17 mouse cellular contexts compared by ENCODE assay signal in genomic region chr2:158659346-158659745, GRCm38 (mm10). TPM values are rescaled to one million over a fixed set of nuclear protein-coding genes. Genes with fewer than 3 reads are reported as not detected.
A peak's percentile ranks its signal among the peaks of the same experiment; 100 is the strongest.
DNase-seq lines count a peak whose midpoint lies in the region; ATAC-seq and TF ChIP-seq lines count a peak whose summit lies in the region.
"Had no signal": no experiment of that assay in that cellular context is flagged by ENCODE, and none has a peak within 500 bp of the region (broad histone marks: within the 10 kb centered on the region; RNA-seq: fewer than 3 reads in every experiment).

No protein-coding gene starts in this region.

- no peak for ATAC-seq in heart, embryonic 11.5 days (replicated peaks; ENCODE audit: insufficient number of reproducible peaks, low FRiP score, low TSS enrichment)
- no peak for ATAC-seq in kidney, postnatal 0 days (replicated peaks; ENCODE audit: low FRiP score, low read depth)
- ATAC-seq in granulocyte monocyte progenitor cell, adult 5-6 weeks (replicated peaks; ENCODE audit: poor library complexity, severe bottlenecking), result peak; percentile 23; the same call in 1 of the 2 replicates
- ATAC-seq in limb, embryonic 12.5 days (ENCODE audit: insufficient number of reproducible peaks, insufficient read depth, low FRiP score, low TSS enrichment, low read depth), result no peak

- no peaks in the 10 kb centered on the region for H3K27me3 ChIP-seq in heart, embryonic 11.5 days (ENCODE audit: control insufficient read depth, insufficient read depth, low read length)
- H3K27me3 ChIP-seq in kidney, postnatal 0 days (ENCODE audit: insufficient read depth, low read length), result no peaks in the 10 kb centered on the region
- no peaks in the 10 kb centered on the region; the same call in 1 of the 2 replicates for H3K27me3 ChIP-seq in limb, embryonic 12.5 days
- H3K27me3 ChIP-seq: hindbrain, embryonic 15.5 days; limb, embryonic 13.5 days had no signal

- DNase-seq in heart, postnatal 10 days, result no peak
- no peak for DNase-seq in kidney, postnatal 0 days (ENCODE audit: low spot score)
- DNase-seq in kidney, adult 18-20 months, result no peak
- DNase-seq in urinary bladder, postnatal 25 days (ENCODE audit: low spot score), result no peak
- DNase-seq: cerebellum, postnatal 14 days; gastrocnemius, postnatal 14 days; thymus, postnatal 14 days had no signal

- 67% methylated on average over 3 of the region's 3 CpGs for WGBS in heart, embryonic 11.5 days (ENCODE audit: insufficient replicate concordance)
- WGBS in kidney, postnatal 0 days, result 68% methylated on average over 3 of the region's 3 CpGs
- WGBS in limb, embryonic 12.5 days, result 71% methylated on average over 3 of the region's 3 CpGs

- intact Hi-C loops in heart, postnatal 10 days (cut with DNase I), result loop anchor here (10.0 kb wide), 1 partner anchor 205 kb away; no protein-coding TSS in a partner anchor

- H3K27ac ChIP-seq in heart, embryonic 11.5 days (ENCODE audit: low read depth, low read length), result 0 out of 2 replicates have a peak overlapping the region, but pooled peaks have one; percentile 17
- peak overlapping the region; percentile 65 for H3K27ac ChIP-seq in kidney, postnatal 0 days
- 0 out of 2 replicates have a peak overlapping the region, but pooled peaks have one; percentile 60 for H3K27ac ChIP-seq in limb, embryonic 12.5 days
- H3K27ac ChIP-seq: hindbrain, embryonic 15.5 days; left cerebral cortex, adult 2 months; limb, embryonic 13.5 days had no signal

- no peaks in the 10 kb centered on the region for H3K9me3 ChIP-seq in heart, embryonic 11.5 days (replicated peaks; ENCODE audit: control insufficient read depth, low read length)
- no peaks in the 10 kb centered on the region for H3K9me3 ChIP-seq in kidney, postnatal 0 days (replicated peaks; ENCODE audit: low read length)
- H3K9me3 ChIP-seq in limb, embryonic 12.5 days, result no peaks in the 10 kb centered on the region
- H3K9me3 ChIP-seq: G1E; hindbrain, embryonic 15.5 days; limb, embryonic 13.5 days had no signal

- H3K4me2 ChIP-seq in heart, embryonic 11.5 days, result no peak overlapping the region
- H3K4me2 ChIP-seq in kidney, postnatal 0 days (ENCODE audit: low read length), result no peak overlapping the region
- H3K4me2 ChIP-seq in limb, embryonic 12.5 days, result no peak overlapping the region
- H3K4me2 ChIP-seq: hindbrain, embryonic 15.5 days; limb, embryonic 13.5 days had no signal

- TF ChIP-seq CTCF in kidney, postnatal 0 days (IDR thresholded peaks at IDR 0.05; ENCODE audit: low read depth), result no peak

- no peak overlapping the region for H3K9ac ChIP-seq in heart, embryonic 11.5 days (ENCODE audit: low read depth, low read length)
- no peak overlapping the region for H3K9ac ChIP-seq in kidney, postnatal 0 days (ENCODE audit: low read depth, low read length)
- H3K9ac ChIP-seq in limb, embryonic 12.5 days (replicated peaks), result no peak overlapping the region
- H3K9ac ChIP-seq: hindbrain, embryonic 15.5 days; limb, embryonic 13.5 days; liver, postnatal 0 days had no signal

- H3K4me1 ChIP-seq in heart, embryonic 11.5 days (ENCODE audit: control insufficient read depth, insufficient read depth, low read length), result no peaks in the 10 kb centered on the region
- H3K4me1 ChIP-seq in kidney, postnatal 0 days (replicated peaks; ENCODE audit: insufficient read depth, low read length), result 0 out of 2 replicates have a peak, but pooled peaks cover 4% of the 10 kb centered on the region
- peaks cover 10% of the 10 kb centered on the region for H3K4me1 ChIP-seq in limb, embryonic 12.5 days (replicated peaks)
- H3K4me1 ChIP-seq: hindbrain, embryonic 15.5 days had no signal

- no peaks in the 10 kb centered on the region for H3K36me3 ChIP-seq in heart, embryonic 11.5 days (ENCODE audit: control insufficient read depth, insufficient read depth, low read length)
- no peaks in the 10 kb centered on the region for H3K36me3 ChIP-seq in kidney, postnatal 0 days (ENCODE audit: insufficient read depth, low read length)
- H3K36me3 ChIP-seq in limb, embryonic 12.5 days, result no peaks in the 10 kb centered on the region
- H3K36me3 ChIP-seq: G1E; hindbrain, embryonic 15.5 days; limb, embryonic 13.5 days had no signal

- no peak overlapping the region for H3K4me3 ChIP-seq in heart, embryonic 11.5 days (ENCODE audit: low read depth, low read length)
- H3K4me3 ChIP-seq in kidney, postnatal 0 days (replicated peaks; ENCODE audit: low read depth, low read length), result no peak overlapping the region
- H3K4me3 ChIP-seq in limb, embryonic 12.5 days (replicated peaks), result no peak overlapping the region
- H3K4me3 ChIP-seq: hindbrain, embryonic 15.5 days; left cerebral cortex, adult 2 months; limb, embryonic 13.5 days had no signal

RNA-seq across cellular contexts. Expression of gene Ppp1r16b, which starts 5.9 kb away (rescaled TPM):
- polyA plus RNA-seq in heart, embryonic 11.5 days (2014; fragmentation: Nextera tagmentation; extraction: Ambion mirVana), result 4.5 TPM in 2 replicates
- total RNA-seq in heart, postnatal 10 days (2021), result 10 to 100 TPM; 18.3 to 22.1 TPM
- 10.1 TPM in 2 replicates for polyA plus RNA-seq in kidney, postnatal 0 days (2015; fragmentation: Nextera tagmentation; extraction: Ambion mirVana)
- total RNA-seq in granulocyte monocyte progenitor cell, adult 5-6 weeks (2014; fragmentation: Nextera tagmentation), result 0.21 TPM in 1 of 2 replicates, not detected in the other
- 0.31 TPM in 1 of 2 replicates, not detected in the other for total RNA-seq in granulocyte monocyte progenitor cell, adult 5-6 weeks (2017)
- polyA plus RNA-seq in limb, embryonic 12.5 days (2016; fragmentation: Nextera tagmentation; extraction: Ambion mirVana), result 3.3 TPM in 2 replicates
- polyA plus RNA-seq: G1E had no signal

RNA-seq across cellular contexts. Expression of gene Actr5, which starts 34.7 kb away (rescaled TPM):
- polyA plus RNA-seq in heart, embryonic 11.5 days (2014; fragmentation: Nextera tagmentation; extraction: Ambion mirVana), result 8.7 and 8.8 TPM in 2 replicates
- 1 to 10 TPM; 7.5 to 8.2 TPM for total RNA-seq in heart, postnatal 10 days (2021)
- 7.1 and 9.1 TPM in 2 replicates for polyA plus RNA-seq in kidney, postnatal 0 days (2015; fragmentation: Nextera tagmentation; extraction: Ambion mirVana)
- 15.6 and 18.5 TPM in 2 replicates for total RNA-seq in granulocyte monocyte progenitor cell, adult 5-6 weeks (2014; fragmentation: Nextera tagmentation)
- total RNA-seq in granulocyte monocyte progenitor cell, adult 5-6 weeks (2017), result 15.8 and 21.6 TPM in 2 replicates
- 20.8 and 22.1 TPM in 2 replicates for polyA plus RNA-seq in limb, embryonic 12.5 days (2016; fragmentation: Nextera tagmentation; extraction: Ambion mirVana)

RNA-seq across cellular contexts. Expression of gene Slc32a1, which starts 48.8 kb away (rescaled TPM):
- polyA plus RNA-seq in heart, embryonic 11.5 days (2014; fragmentation: Nextera tagmentation; extraction: Ambion mirVana), result 0.07 and 0.10 TPM in 2 replicates
- not detected for total RNA-seq in heart, postnatal 10 days (2021)
- polyA plus RNA-seq in kidney, postnatal 0 days (2015; fragmentation: Nextera tagmentation; extraction: Ambion mirVana), result not detected in 2 replicates
- not detected in 2 replicates for total RNA-seq in granulocyte monocyte progenitor cell, adult 5-6 weeks (2014; fragmentation: Nextera tagmentation)
- total RNA-seq in granulocyte monocyte progenitor cell, adult 5-6 weeks (2017), result not detected in 2 replicates
- polyA plus RNA-seq in limb, embryonic 12.5 days (2016; fragmentation: Nextera tagmentation; extraction: Ambion mirVana), result not detected in 2 replicates
- total RNA-seq: G1E; gastrocnemius, postnatal 14 days had no signal
- polyA plus RNA-seq: G1E; heart, embryonic 14.5 days; limb, embryonic 13.5 days; liver, postnatal 0 days; stomach, embryonic 14.5 days had no signal
